Mouse (Mus musculus) kidney, postnatal 0 days (tissue): Measurements from ENCODE around the gene Pitpnm1. TPM values are rescaled to one million over a fixed set of nuclear protein-coding genes. Genes with fewer than 3 reads are reported as not detected.
"Not testable (repeated sequence)": the region's sequence is repeated elsewhere in the genome, so short reads cannot be mapped to it uniquely, and the experiment has no call there.

Experiments
- ATAC-seq: fragments of 200-750 bp; cut with Nextera tagmentation; replicated peaks from 2 replicates; pipeline ENCODE4 v1.8.0; 2017; ENCODE audit warnings: low read depth, moderate number of reproducible peaks, moderate TSS enrichment, moderate library complexity; ENCODE audit not compliant: low FRiP score
- DNase-seq: peaks from one replicate; pipeline ENCODE4 v3.0.0-alpha.2; 2016; ENCODE audit warnings: low spot score
- H3K27ac ChIP-seq: fragments of 300-500 bp; sonication (generic); 2 replicates; pipeline ENCODE4 v1.5.1; 2014; ENCODE audit warnings: mild to moderate bottlenecking
- H3K27me3 ChIP-seq: fragments of 300-500 bp; sonication (generic); 2 replicates; pipeline ENCODE4 v1.6.1; 2014; ENCODE audit warnings: low read length, mixed read lengths; ENCODE audit not compliant: insufficient read depth
- H3K36me3 ChIP-seq: fragments of 300-500 bp; sonication (generic); 2 replicates; pipeline ENCODE4 v1.6.1; 2014; ENCODE audit warnings: low read length, mixed read lengths; ENCODE audit not compliant: insufficient read depth
- H3K4me1 ChIP-seq: fragments of 300-500 bp; sonication (generic); replicated peaks from 2 replicates; pipeline ENCODE4 v1.6.1; 2014; ENCODE audit warnings: antibody characterized with exemption, low read length, mixed read lengths; ENCODE audit not compliant: insufficient read depth
- H3K4me2 ChIP-seq: fragments of 300-500 bp; sonication (generic); 2 replicates; pipeline ENCODE4 v1.6.1; 2014; ENCODE audit warnings: mild to moderate bottlenecking, low read length, moderate library complexity, mixed read lengths
- H3K4me3 ChIP-seq: fragments of 300-500 bp; sonication (generic); replicated peaks from 2 replicates; pipeline ENCODE4 v1.5.1; 2014; ENCODE audit warnings: low read depth, low read length
- H3K9ac ChIP-seq: fragments of 300-500 bp; sonication (generic); 2 replicates; pipeline ENCODE4 v1.6.1; 2014; ENCODE audit warnings: low read depth, low read length
- H3K9me3 ChIP-seq: fragments of 300-500 bp; sonication (generic); replicated peaks from 2 replicates; pipeline ENCODE4 v1.6.1; 2016; ENCODE audit warnings: low read length, inconsistent platforms, mixed read lengths
- CTCF ChIP-seq: IDR thresholded peaks from 2 replicates; pipeline ENCODE4 v1.5.1; 2016; ENCODE audit warnings: antibody characterized with exemption, low read depth, mild to moderate bottlenecking, moderate library complexity
- WGBS: fragments of 180-500 bp; shearing (Covaris S2); extraction: QIAGEN DNeasy Blood & Tissue Kit; methylation state at CpG from one replicate; pipeline ENCODE4 v1.1.7; 2014; 5-methylcytosine and 5-hydroxymethylcytosine counted together
- polyA plus RNA-seq: library from polyadenylated mRNA; unstranded; fragments of >200 nt; fragmentation: Nextera tagmentation; extraction: Ambion mirVana; gene quantifications from 2 replicates; pipeline ENCODE4 v1.2.1, GENCODE M21; 2015

Gene Pitpnm1
- polyA plus RNA-seq, 1 experiment from 2014 or later, result 12.2 TPM

- 0 out of 2 replicates have a peak, but pooled peaks have one; percentile 13 for ATAC-seq
- no peak for DNase-seq
- no peaks in the 10 kb centered on the region for H3K36me3 ChIP-seq
- H3K9ac ChIP-seq, result no peak within 1 kb of the TSS
- 78% methylated on average over 15 of the region's 15 CpGs for WGBS
- H3K4me3 ChIP-seq, result no peak within 1 kb of the TSS
- no peaks in the 10 kb centered on the region for H3K27me3 ChIP-seq
- peaks cover 4% of the 10 kb centered on the region; the same call in 1 of the 2 replicates for H3K4me1 ChIP-seq
- H3K27ac ChIP-seq, result no peak within 1 kb of the TSS
- no peak for TF ChIP-seq CTCF
- H3K4me2 ChIP-seq, result no peak within 1 kb of the TSS
- H3K9me3 ChIP-seq, result no peaks in the 10 kb centered on the region
Measured at GRCm38 (mm10) chr19:4059069-4059740, 40.6 kb upstream of the Pitpnm1 start, which contains the start of gene Gstp3. Gene Gstp3, minus strand, starts transcription at chr19:4059569.

GRCm38 (mm10) chr19:4060044-4060898 lies 39.5 kb upstream of the Pitpnm1 start:
- DNase-seq, H3K4me2 ChIP-seq, H3K36me3 ChIP-seq, H3K9ac ChIP-seq, H3K27me3 ChIP-seq, H3K4me3 ChIP-seq, H3K4me1 ChIP-seq, ATAC-seq, H3K27ac ChIP-seq, H3K9me3 ChIP-seq: not testable (repeated sequence)
- 88% methylated on average over 8 of the region's 8 CpGs for whole genome bisulfite sequencing

- Histone ChIP-seq H3K4me2 (no peak overlapping the region), H3K9me3 (no peaks in the 10 kb centered on the region), H3K27me3 (no peaks in the 10 kb centered on the region), H3K27ac (no peak overlapping the region), H3K9ac (no peak overlapping the region), H3K4me3 (no peak overlapping the region), H3K4me1 (peaks cover 2% of the 10 kb centered on the region; the same call in 1 of the 2 replicates), H3K36me3 (no peaks in the 10 kb centered on the region)
- no peak for DNase-seq
- no peak for ATAC-seq
- TF ChIP-seq CTCF, result no peak
- WGBS, result 90% methylated on average over 6 of the region's 6 CpGs
Measured at GRCm38 (mm10) chr19:4060899-4061465, 38.8 kb upstream of the Pitpnm1 start.

- not testable (repeated sequence) for H3K4me2 ChIP-seq, H3K9ac ChIP-seq, H3K9me3 ChIP-seq, H3K27me3 ChIP-seq, H3K4me3 ChIP-seq, H3K4me1 ChIP-seq, H3K27ac ChIP-seq, DNase-seq, H3K36me3 ChIP-seq, ATAC-seq
- WGBS, result 54% methylated on average over 2 of the region's 4 CpGs
Measured at GRCm38 (mm10) chr19:4063357-4063756, 36.4 kb upstream of the Pitpnm1 start.

GRCm38 (mm10) chr19:4064501-4064900 lies 35.3 kb upstream of the Pitpnm1 start:
- not testable (repeated sequence) for H3K27ac ChIP-seq, H3K36me3 ChIP-seq, ATAC-seq, H3K4me2 ChIP-seq, H3K9me3 ChIP-seq, H3K9ac ChIP-seq, H3K4me3 ChIP-seq, H3K4me1 ChIP-seq, DNase-seq, H3K27me3 ChIP-seq
- WGBS, result 0% methylated on average over 2 of the region's 11 CpGs

GRCm38 (mm10) chr19:4066280-4066679 lies 33.5 kb upstream of the Pitpnm1 start:
- WGBS, result 61% methylated on average over 6 of the region's 6 CpGs
- no peak for DNase-seq

More at GRCm38 (mm10) chr19:4066280-4066679, 33.5 kb upstream of the Pitpnm1 start:
- Histone ChIP-seq H3K9me3 (no peaks in the 10 kb centered on the region), H3K36me3 (no peaks in the 10 kb centered on the region), H3K27me3 (no peaks in the 10 kb centered on the region), H3K4me1 (no peaks in the 10 kb centered on the region), H3K4me2 (no peak overlapping the region), H3K27ac (no peak overlapping the region), H3K4me3 (no peak overlapping the region), H3K9ac (no peak overlapping the region)
- no peak for ATAC-seq
- TF ChIP-seq CTCF, result no peak
